Mouse (Mus musculus): ENCODE data around the gene Tbc1d23. TPM values are rescaled to one million over a fixed set of nuclear protein-coding genes. Genes with fewer than 3 reads are reported as not detected.
"Not testable (repeated sequence)": the region's sequence is repeated elsewhere in the genome, so short reads cannot be mapped to it uniquely, and the experiment has no call there.

Gene Tbc1d23
- polyA plus RNA-seq, 1 experiment from 2014 or later, result 34.7 TPM

DNA sequence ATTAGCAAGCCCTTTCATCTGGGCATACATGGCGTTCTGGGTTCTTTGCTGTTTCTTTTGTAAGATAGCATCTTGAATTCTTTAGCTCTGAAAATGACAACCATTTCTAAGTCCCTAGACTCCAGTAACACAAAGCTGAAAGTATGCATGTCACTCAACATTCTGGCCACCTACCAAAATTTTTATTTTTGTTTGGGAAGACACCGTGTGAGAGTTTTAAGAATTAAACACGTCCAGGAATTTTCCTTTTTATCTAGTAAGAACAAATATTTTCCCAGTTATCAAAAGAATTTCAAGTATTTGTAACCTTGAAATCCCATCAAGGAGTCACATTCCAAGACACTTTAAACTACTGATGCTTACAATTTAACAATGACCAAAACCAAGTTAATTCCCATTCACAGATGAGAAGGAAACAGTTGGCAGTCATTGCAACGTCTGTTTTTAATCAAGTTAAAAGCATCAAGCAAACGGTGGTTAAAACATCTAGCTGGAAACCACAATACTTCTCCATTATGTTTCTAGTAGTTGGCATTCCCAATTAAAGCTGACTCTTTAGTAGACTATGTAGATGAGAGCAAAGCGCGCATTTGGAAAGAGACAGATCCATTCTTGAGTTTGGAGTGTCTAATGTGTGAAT, 4.7 kb upstream of the Tbc1d23 start:
- WGBS, result 53% methylated on average over 7 of the region's 7 CpGs
- Histone ChIP-seq H3K9ac (ENCODE audit: low read depth, low read length) (no peak overlapping the region), H3K27ac (ENCODE audit: low read length) (no peak overlapping the region), H3K9me3 (replicated peaks; ENCODE audit: control insufficient read depth, low read length, poor library complexity, severe bottlenecking) (no peaks in the 10 kb centered on the region), H3K36me3 (ENCODE audit: control insufficient read depth, insufficient read depth, low read length) (no peaks in the 10 kb centered on the region), H3K4me2 (ENCODE audit: low read length) (no peak overlapping the region), H3K4me1 (ENCODE audit: control insufficient read depth, insufficient read depth, low read length) (no peaks in the 10 kb centered on the region), H3K4me3 (ENCODE audit: low read depth, low read length) (no peak overlapping the region), H3K27me3 (ENCODE audit: control insufficient read depth, insufficient read depth, low read depth, low read length) (no peaks in the 10 kb centered on the region)
- ATAC-seq, result no peak

DNA sequence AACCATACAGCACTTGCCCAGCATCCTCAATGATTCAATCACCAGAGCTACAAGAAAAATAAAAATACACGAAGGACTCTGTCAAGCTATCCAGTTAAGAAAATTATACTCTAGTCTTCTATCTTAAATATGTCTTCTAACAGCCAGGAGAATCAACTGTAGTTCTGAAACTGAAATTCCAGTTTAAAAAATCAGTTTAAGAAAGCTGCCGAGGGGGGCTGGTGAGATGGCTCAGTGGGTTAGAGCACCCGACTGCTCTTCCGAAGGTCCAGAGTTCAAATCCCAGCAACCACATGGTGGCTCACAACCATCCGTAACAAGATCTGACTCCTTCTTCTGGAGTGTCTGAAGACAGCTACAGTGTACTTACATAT, 620 bp upstream of the Tbc1d23 start:
- H3K9me3 ChIP-seq (replicated peaks; ENCODE audit: control insufficient read depth, low read length, poor library complexity, severe bottlenecking); ATAC-seq; H3K36me3 ChIP-seq (ENCODE audit: control insufficient read depth, insufficient read depth, low read length); H3K27ac ChIP-seq (ENCODE audit: low read length); H3K4me1 ChIP-seq (ENCODE audit: control insufficient read depth, insufficient read depth, low read length); H3K27me3 ChIP-seq (ENCODE audit: control insufficient read depth, insufficient read depth, low read depth, low read length): not testable (repeated sequence)
- H3K9ac ChIP-seq (ENCODE audit: low read depth, low read length), result peak overlapping the region; percentile 21; the same call in 1 of the 2 replicates
- WGBS, result 66% methylated on average over 4 of the region's 5 CpGs
- H3K4me3 ChIP-seq (ENCODE audit: low read depth, low read length), result peak overlapping the region; percentile 81
- peak overlapping the region; percentile 49 for H3K4me2 ChIP-seq (ENCODE audit: low read length)

DNA sequence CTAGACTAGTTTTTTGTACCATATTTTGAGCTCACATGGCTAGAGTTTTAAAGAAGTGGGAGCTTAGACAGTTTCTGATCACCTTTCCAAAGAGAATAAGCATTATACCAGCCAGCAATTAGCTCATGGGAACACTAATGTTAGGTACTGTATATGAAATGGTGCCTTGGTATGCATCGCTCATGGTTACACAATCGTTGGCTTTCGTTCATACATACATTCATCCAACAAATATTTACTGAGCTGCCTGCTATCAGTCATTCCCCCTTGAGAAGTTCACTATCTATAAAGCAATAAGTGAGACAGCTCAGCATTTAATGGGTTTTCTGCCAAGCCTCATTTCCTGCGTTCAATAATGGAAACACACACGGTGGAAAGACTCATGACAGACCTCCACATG, 4.9 kb downstream of the Tbc1d23 start:
- no peak overlapping the region for H3K27ac ChIP-seq (ENCODE audit: low read length)
- no peaks in the 10 kb centered on the region for H3K9me3 ChIP-seq (replicated peaks; ENCODE audit: control insufficient read depth, low read length, poor library complexity, severe bottlenecking)
- no peaks in the 10 kb centered on the region for H3K36me3 ChIP-seq (ENCODE audit: control insufficient read depth, insufficient read depth, low read length)
- no peak overlapping the region for H3K9ac ChIP-seq (ENCODE audit: low read depth, low read length)
- H3K4me2 ChIP-seq (ENCODE audit: low read length), result no peak overlapping the region
- no peak overlapping the region for H3K4me3 ChIP-seq (ENCODE audit: low read depth, low read length)
- H3K27me3 ChIP-seq (ENCODE audit: control insufficient read depth, insufficient read depth, low read depth, low read length), result no peaks in the 10 kb centered on the region
- ATAC-seq, result no peak
- 91% methylated on average over 5 of the region's 5 CpGs for WGBS
- peaks cover 9% of the 10 kb centered on the region for H3K4me1 ChIP-seq (ENCODE audit: control insufficient read depth, insufficient read depth, low read length)

DNA sequence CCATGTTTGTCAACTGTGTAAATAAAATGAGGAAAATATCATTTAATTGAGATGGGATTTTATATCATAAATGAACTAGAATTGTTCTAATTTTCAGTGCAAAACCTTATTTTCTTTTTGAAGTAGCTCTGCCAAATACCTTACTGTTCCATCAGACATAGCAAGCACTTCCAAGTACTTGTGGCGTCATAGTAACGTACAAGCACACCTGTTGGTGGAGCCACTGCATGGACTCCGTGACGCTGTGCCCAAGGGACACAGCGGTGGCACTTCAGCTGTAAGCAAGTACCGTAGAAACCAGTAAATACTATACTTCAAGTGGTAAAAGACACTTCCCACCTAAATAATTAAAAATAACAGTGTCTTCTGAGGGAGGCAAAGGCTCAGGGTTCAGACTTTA, 10.9 kb downstream of the Tbc1d23 start:
- 94% methylated on average over 6 of the region's 6 CpGs for WGBS
- Histone ChIP-seq H3K36me3 (ENCODE audit: control insufficient read depth, insufficient read depth, low read length) (peaks cover 2% of the 10 kb centered on the region; the same call in 1 of the 2 replicates), H3K4me3 (ENCODE audit: low read depth, low read length) (no peak overlapping the region), H3K9me3 (replicated peaks; ENCODE audit: control insufficient read depth, low read length, poor library complexity, severe bottlenecking) (no peaks in the 10 kb centered on the region), H3K27me3 (ENCODE audit: control insufficient read depth, insufficient read depth, low read depth, low read length) (no peaks in the 10 kb centered on the region), H3K27ac (ENCODE audit: low read length) (no peak overlapping the region), H3K4me2 (ENCODE audit: low read length) (no peak overlapping the region), H3K4me1 (ENCODE audit: control insufficient read depth, insufficient read depth, low read length) (no peaks in the 10 kb centered on the region), H3K9ac (ENCODE audit: low read depth, low read length) (no peak overlapping the region)
- ATAC-seq, result no peak

DNA sequence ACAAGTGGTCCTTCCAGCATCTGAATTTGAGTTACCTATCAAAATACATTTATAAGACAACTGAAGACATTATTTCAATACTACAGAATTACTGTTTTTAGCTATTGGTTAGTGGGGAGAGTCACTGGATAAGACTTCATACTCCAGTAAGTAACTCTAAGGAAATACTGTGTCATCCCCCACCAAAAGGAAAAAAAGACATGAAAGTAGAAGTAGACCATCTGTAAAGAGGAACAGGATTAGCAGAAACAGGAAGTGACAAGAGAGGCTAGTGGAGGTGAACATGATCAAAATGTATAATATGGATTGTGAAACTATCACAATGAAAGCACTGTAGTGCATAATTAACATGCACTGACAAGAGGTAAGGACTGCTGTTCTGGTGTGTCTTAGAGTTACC, 15.3 kb downstream of the Tbc1d23 start:
- H3K27ac ChIP-seq (ENCODE audit: low read length), result no peak overlapping the region
- H3K9me3 ChIP-seq (replicated peaks; ENCODE audit: control insufficient read depth, low read length, poor library complexity, severe bottlenecking), result no peaks in the 10 kb centered on the region
- no peak overlapping the region for H3K4me3 ChIP-seq (ENCODE audit: low read depth, low read length)
- no peak overlapping the region for H3K9ac ChIP-seq (ENCODE audit: low read depth, low read length)
- no peak for ATAC-seq
- no peaks in the 10 kb centered on the region for H3K27me3 ChIP-seq (ENCODE audit: control insufficient read depth, insufficient read depth, low read depth, low read length)
- peaks cover 7% of the 10 kb centered on the region; the same call in 1 of the 2 replicates for H3K36me3 ChIP-seq (ENCODE audit: control insufficient read depth, insufficient read depth, low read length)
- no peaks in the 10 kb centered on the region for H3K4me1 ChIP-seq (ENCODE audit: control insufficient read depth, insufficient read depth, low read length)
- no peak overlapping the region for H3K4me2 ChIP-seq (ENCODE audit: low read length)

DNA sequence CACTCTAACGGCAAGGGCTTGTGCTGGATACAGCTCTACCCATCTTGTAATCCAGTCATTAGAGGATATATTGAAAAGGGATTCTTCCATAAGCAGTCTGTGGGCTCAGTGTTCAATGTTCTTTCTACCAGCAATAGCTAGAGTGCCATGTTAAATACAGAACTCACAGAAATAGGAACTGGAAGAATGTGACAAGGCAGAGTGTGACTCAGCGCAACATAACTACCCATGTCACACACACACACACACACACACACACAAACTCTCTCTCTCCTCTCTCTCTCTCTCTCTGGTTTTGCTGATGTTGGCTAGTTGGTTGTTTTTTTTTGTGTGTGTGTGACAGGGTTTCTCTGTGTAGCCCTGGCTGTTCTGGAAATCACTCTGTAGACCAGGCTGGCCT, 20.3 kb downstream of the Tbc1d23 start:
- no peaks in the 10 kb centered on the region for H3K9me3 ChIP-seq (replicated peaks; ENCODE audit: control insufficient read depth, low read length, poor library complexity, severe bottlenecking)
- H3K27ac ChIP-seq (ENCODE audit: low read length), result no peak overlapping the region
- H3K4me2 ChIP-seq (ENCODE audit: low read length), result no peak overlapping the region
- 94% methylated on average over 2 of the region's 2 CpGs for WGBS
- no peaks in the 10 kb centered on the region for H3K4me1 ChIP-seq (ENCODE audit: control insufficient read depth, insufficient read depth, low read length)
- peaks cover 7% of the 10 kb centered on the region; the same call in 1 of the 2 replicates for H3K36me3 ChIP-seq (ENCODE audit: control insufficient read depth, insufficient read depth, low read length)
- no peak for ATAC-seq
- H3K27me3 ChIP-seq (ENCODE audit: control insufficient read depth, insufficient read depth, low read depth, low read length), result no peaks in the 10 kb centered on the region
- H3K9ac ChIP-seq (ENCODE audit: low read depth, low read length), result no peak overlapping the region
- H3K4me3 ChIP-seq (ENCODE audit: low read depth, low read length), result no peak overlapping the region

DNA sequence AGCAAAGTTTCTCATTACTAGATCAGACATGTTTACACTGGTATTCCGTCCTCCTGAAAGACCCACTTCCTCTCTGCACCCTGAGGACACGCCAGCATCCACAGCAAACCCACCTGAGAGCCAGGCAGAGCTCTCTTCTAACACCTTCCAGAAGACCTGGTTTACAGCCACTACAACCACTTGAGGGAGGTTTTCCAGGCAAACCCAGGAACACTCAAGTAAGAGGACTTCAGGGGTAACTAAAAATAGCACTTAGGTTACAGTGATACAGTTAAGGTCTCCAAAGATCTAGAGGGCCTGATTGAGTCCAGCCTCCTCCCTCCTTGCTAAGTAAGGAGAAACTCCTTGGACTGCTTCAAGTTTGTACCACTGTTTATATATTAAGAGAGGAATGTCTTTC, 23.0 kb downstream of the Tbc1d23 start:
- no peak for ATAC-seq
- no peaks in the 10 kb centered on the region for H3K9me3 ChIP-seq (replicated peaks; ENCODE audit: control insufficient read depth, low read length, poor library complexity, severe bottlenecking)
- H3K27ac ChIP-seq (ENCODE audit: low read length), result no peak overlapping the region
- H3K4me1 ChIP-seq (ENCODE audit: control insufficient read depth, insufficient read depth, low read length), result no peaks in the 10 kb centered on the region
- no peak overlapping the region for H3K4me2 ChIP-seq (ENCODE audit: low read length)
- 94% methylated on average over 2 of the region's 2 CpGs for WGBS
- H3K36me3 ChIP-seq (ENCODE audit: control insufficient read depth, insufficient read depth, low read length), result peaks cover 7% of the 10 kb centered on the region; the same call in 1 of the 2 replicates
- no peak overlapping the region for H3K9ac ChIP-seq (ENCODE audit: low read depth, low read length)
- H3K27me3 ChIP-seq (ENCODE audit: control insufficient read depth, insufficient read depth, low read depth, low read length), result no peaks in the 10 kb centered on the region
- no peak overlapping the region for H3K4me3 ChIP-seq (ENCODE audit: low read depth, low read length)

DNA sequence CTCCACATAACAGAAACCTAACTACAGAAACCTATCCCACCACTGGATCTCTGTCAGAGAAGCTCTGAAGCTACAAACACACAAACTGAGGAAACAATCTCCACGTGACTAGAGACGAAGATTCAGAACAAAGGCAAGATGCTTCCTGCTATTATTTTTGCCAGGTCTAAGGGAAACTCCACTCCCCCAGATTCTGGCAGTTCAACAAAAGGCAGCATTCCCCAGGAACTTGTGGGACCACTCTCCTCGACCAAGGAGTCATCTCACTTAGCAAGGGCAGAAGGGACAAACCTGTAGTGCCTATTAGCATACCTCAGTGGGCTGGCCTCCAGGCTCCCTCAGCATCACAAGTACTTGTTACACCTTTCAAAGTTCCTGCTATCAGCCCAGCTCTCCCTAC, 34.0 kb downstream of the Tbc1d23 start:
- Histone ChIP-seq H3K27me3 (ENCODE audit: control insufficient read depth, insufficient read depth, low read depth, low read length) (no peaks in the 10 kb centered on the region), H3K4me1 (ENCODE audit: control insufficient read depth, insufficient read depth, low read length) (no peaks in the 10 kb centered on the region), H3K9me3 (replicated peaks; ENCODE audit: control insufficient read depth, low read length, poor library complexity, severe bottlenecking) (no peaks in the 10 kb centered on the region), H3K27ac (ENCODE audit: low read length) (no peak overlapping the region), H3K9ac (ENCODE audit: low read depth, low read length) (no peak overlapping the region), H3K4me2 (ENCODE audit: low read length) (no peak overlapping the region), H3K4me3 (ENCODE audit: low read depth, low read length) (no peak overlapping the region), H3K36me3 (ENCODE audit: control insufficient read depth, insufficient read depth, low read length) (peaks cover 16% of the 10 kb centered on the region)
- no peak for ATAC-seq
- 77% methylated on average over 3 of the region's 3 CpGs for WGBS

DNA sequence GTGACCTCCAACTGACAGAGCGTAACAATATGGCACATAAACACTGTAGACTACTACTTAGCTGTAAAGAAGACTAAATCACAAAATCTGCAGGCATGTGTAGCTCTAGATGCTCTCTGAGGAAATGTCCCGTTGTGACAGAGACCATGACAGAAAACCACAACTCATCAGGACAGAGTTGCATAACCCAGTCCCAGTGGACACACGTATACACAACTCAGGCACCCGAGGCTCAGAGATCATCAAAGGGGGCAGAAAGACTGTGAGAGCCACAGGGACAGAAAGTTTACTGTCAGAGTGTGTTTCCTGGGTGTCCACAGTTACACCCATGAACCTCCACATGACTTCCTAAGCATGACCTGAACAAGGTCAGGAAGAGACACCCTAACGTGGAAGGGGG, 34.7 kb downstream of the Tbc1d23 start:
- Histone ChIP-seq H3K4me2 (ENCODE audit: low read length) (no peak overlapping the region), H3K36me3 (ENCODE audit: control insufficient read depth, insufficient read depth, low read length) (peaks cover 21% of the 10 kb centered on the region), H3K27me3 (ENCODE audit: control insufficient read depth, insufficient read depth, low read depth, low read length) (no peaks in the 10 kb centered on the region), H3K9ac (ENCODE audit: low read depth, low read length) (no peak overlapping the region), H3K27ac (ENCODE audit: low read length) (no peak overlapping the region), H3K4me3 (ENCODE audit: low read depth, low read length) (no peak overlapping the region), H3K9me3 (replicated peaks; ENCODE audit: control insufficient read depth, low read length, poor library complexity, severe bottlenecking) (no peaks in the 10 kb centered on the region), H3K4me1 (ENCODE audit: control insufficient read depth, insufficient read depth, low read length) (no peaks in the 10 kb centered on the region)
- 83% methylated on average over 5 of the region's 5 CpGs for WGBS
- ATAC-seq, result no peak
